Mouse (Mus musculus): ENCODE measurements around the gene Coq3.

DNA sequence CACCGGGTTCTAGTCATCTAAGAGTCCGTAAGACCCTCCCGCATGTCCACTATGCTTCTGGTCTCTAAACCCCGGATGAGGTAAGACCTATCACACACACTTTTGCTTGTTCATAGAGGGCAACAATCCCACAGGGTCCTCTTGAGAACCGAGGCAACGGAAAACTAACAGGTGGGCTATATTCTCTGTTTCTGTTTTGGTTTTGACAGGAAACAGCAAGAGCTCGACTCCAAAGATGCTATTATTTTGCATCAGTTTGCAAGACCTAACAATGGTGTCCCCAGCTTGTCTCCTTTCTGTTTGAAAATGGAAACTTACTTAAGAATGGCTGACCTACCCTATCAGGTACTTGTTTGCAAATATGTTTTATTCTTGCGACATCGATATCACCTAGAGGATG lies 57.0 kb downstream of the Coq3 start:
- no peak for TF ChIP-seq CTCF (IDR thresholded peaks at IDR 0.05; ENCODE audit: low read depth, low read length)
- no peak for TF ChIP-seq POLR2A (IDR thresholded peaks at IDR 0.05; ENCODE audit: borderline replicate concordance, low read depth, low read length)

Measured in bone marrow macrophage, adult 2 months (primary cell).